Mouse (Mus musculus): ENCODE measurements at regions not wholly inside any gene's neighbourhood (a gene's known extent, or its start where the extent isn't known, plus 50 kb on each side); places are given as distances from the start of the nearest gene placed in this dataset.

DNA sequence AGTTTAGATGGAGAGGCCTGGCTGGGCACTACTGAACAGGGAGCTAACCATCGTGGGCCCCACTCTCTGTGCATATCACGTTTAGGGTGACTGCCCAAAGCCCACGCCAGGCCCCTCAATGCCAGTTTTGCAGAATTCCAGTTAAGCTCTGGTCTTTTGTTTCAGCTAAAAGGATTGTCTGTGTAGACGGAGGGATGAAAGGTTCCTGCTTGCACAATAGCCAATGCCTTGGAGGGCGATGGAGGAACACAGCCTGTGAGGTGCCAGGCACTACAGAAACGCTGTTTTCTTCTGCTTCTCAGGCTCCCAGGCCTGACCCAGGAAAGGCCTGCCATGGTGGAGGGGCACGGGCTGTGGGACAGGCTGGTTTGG is 122.8 kb upstream of the Slc44a1 start:
- TF ChIP-seq MAZ (IDR thresholded peaks at IDR 0.05; ENCODE audit: low read depth, low read length) (no peak), USF1 (IDR thresholded peaks at IDR 0.05; ENCODE audit: low read depth, low read length) (no peak), ZMIZ1 (IDR thresholded peaks at IDR 0.05; ENCODE audit: low read depth, low read length) (no peak), RCOR1 (IDR thresholded peaks at IDR 0.05; ENCODE audit: low read depth, low read length) (no peak), ETS1 (IDR thresholded peaks at IDR 0.05; ENCODE audit: low read depth, low read length) (no peak), TBP (IDR thresholded peaks at IDR 0.05; ENCODE audit: low read depth, low read length) (no peak), MEF2A (IDR thresholded peaks at IDR 0.05; ENCODE audit: extremely low read depth, insufficient replicate concordance, low read depth, low read length, poor library complexity, severe bottlenecking) (no peak), MYB (IDR thresholded peaks at IDR 0.05; ENCODE audit: low read depth, low read length) (no peak), NRF1 (IDR thresholded peaks at IDR 0.05; ENCODE audit: insufficient read depth, low read depth, low read length, poor library complexity, severe bottlenecking) (no peak), ZC3H11A (IDR thresholded peaks at IDR 0.05; ENCODE audit: low read depth, low read length) (no peak), ZNF384 (IDR thresholded peaks at IDR 0.05; ENCODE audit: low read depth, low read length) (no peak)
- Histone ChIP-seq H3K36me3 (ENCODE audit: control insufficient read depth in 1 of 2, insufficient read depth in 2 of 2, low read length in 2 of 2) (no peaks in the 10 kb centered on the region), H3K9me3 (replicated peaks; ENCODE audit: insufficient read depth, low read length) (no peaks in the 10 kb centered on the region), H3K4me1 (ENCODE audit: control insufficient read depth in 1 of 2, insufficient read depth in 2 of 2, low read length in 2 of 2) (peaks cover 0 to 3% of the 10 kb centered on the region in 2 experiments; a peak in 1 of 4 replicates), H3K4me3 (ENCODE audit: control insufficient read depth in 1 of 2, insufficient read depth in 1 of 2, low read depth in 2 of 2, low read length in 2 of 2) (no peak overlapping the region), H3K27ac (ENCODE audit: control insufficient read depth, low read depth, low read length) (no peak overlapping the region), H3K27me3 (ENCODE audit: control insufficient read depth in 1 of 2, insufficient read depth in 2 of 2, low read length in 2 of 2) (no peaks in the 10 kb centered on the region; a peak in 1 of 4 replicates), H3K9ac (ENCODE audit: control insufficient read depth, low read depth, low read length, poor library complexity, severe bottlenecking) (no peak overlapping the region), H3K79me2 (ENCODE audit: control insufficient read depth, insufficient read depth, low read length, poor library complexity) (no peaks in the 10 kb centered on the region)
- DNase-seq (ENCODE audit: low read depth, low spot score), result no peak

DNA sequence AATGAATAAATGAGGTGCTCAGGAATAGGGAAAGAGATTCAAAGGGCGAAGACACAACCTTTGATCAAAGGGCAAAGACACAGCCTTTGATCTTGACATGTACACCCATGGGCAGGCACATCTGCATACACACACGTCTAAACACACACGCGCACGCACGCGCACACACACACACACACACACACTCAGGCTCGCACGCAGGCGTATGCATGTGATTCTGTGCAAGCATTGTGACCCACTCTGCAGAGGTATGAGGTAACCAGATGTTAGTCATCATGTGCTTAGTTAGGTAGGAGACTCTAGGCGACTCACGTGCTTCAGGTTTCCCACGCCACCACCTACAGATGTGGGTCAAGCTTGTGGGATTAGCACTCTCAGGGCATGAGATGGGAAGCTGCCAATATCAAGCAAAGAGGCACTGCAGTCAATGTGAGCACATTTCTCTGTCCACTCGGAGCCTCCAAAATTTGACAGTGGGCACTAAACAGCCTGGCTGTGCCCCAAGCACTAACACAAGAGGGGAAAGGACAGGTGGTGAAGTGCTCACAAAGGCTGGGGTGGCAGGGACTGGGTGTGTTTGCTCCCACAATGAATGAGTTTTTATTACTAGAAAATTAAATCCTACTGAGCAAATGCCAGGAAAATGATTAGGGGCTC is 123.3 kb upstream of the Slc44a1 start:
- no peak overlapping the region for H3K9ac ChIP-seq (ENCODE audit: control insufficient read depth, low read depth, low read length, poor library complexity, severe bottlenecking)
- no peak overlapping the region for H3K4me3 ChIP-seq (ENCODE audit: control insufficient read depth in 1 of 2, insufficient read depth in 1 of 2, low read depth in 2 of 2, low read length in 2 of 2)
- DNase-seq (ENCODE audit: low read depth, low spot score), result no peak
- no peaks in the 10 kb centered on the region for H3K36me3 ChIP-seq (ENCODE audit: control insufficient read depth in 1 of 2, insufficient read depth in 2 of 2, low read length in 2 of 2)
- no peak for TF ChIP-seq MYC (IDR thresholded peaks at IDR 0.05; ENCODE audit: low read depth, low read length)
- TF ChIP-seq MAFK (IDR thresholded peaks at IDR 0.05; ENCODE audit: borderline replicate concordance, low read depth, low read length), result no peak
- TF ChIP-seq TCF12 (IDR thresholded peaks at IDR 0.05; ENCODE audit: low read depth, low read length), result no peak
- TF ChIP-seq CHD1 (IDR thresholded peaks at IDR 0.05; ENCODE audit: low read depth, low read length), result no peak
- no peak for TF ChIP-seq JUND (IDR thresholded peaks at IDR 0.05; ENCODE audit: low read depth, low read length)
- no peak for TF ChIP-seq CHD2 (IDR thresholded peaks at IDR 0.05; ENCODE audit: low read length)
- no peak for TF ChIP-seq USF1 (IDR thresholded peaks at IDR 0.05; ENCODE audit: low read depth, low read length)
- no peak for TF ChIP-seq RAD21 (IDR thresholded peaks at IDR 0.05; ENCODE audit: low read depth, low read length)
- TF ChIP-seq SIN3A (IDR thresholded peaks at IDR 0.05; ENCODE audit: low read length), result no peak
- TF ChIP-seq TBP (IDR thresholded peaks at IDR 0.05; ENCODE audit: low read depth, low read length), result no peak
- no peak for TF ChIP-seq EP300 (IDR thresholded peaks at IDR 0.05; ENCODE audit: low read depth in 1 of 2, low read length in 2 of 2)
- H3K27ac ChIP-seq (ENCODE audit: control insufficient read depth, low read depth, low read length), result no peak overlapping the region
- H3K4me1 ChIP-seq (ENCODE audit: control insufficient read depth in 1 of 2, insufficient read depth in 2 of 2, low read length in 2 of 2), result peaks cover 0 to 3% of the 10 kb centered on the region in 2 experiments; a peak in 1 of 4 replicates
- no peaks in the 10 kb centered on the region for H3K79me2 ChIP-seq (ENCODE audit: control insufficient read depth, insufficient read depth, low read length, poor library complexity)
- no peaks in the 10 kb centered on the region for H3K9me3 ChIP-seq (replicated peaks; ENCODE audit: insufficient read depth, low read length)
- H3K27me3 ChIP-seq (ENCODE audit: control insufficient read depth in 1 of 2, insufficient read depth in 2 of 2, low read length in 2 of 2), result no peaks in the 10 kb centered on the region; a peak in 1 of 4 replicates
